Mouse (Mus musculus): ENCODE data around the gene Fggy.

Gene Fggy

DNA sequence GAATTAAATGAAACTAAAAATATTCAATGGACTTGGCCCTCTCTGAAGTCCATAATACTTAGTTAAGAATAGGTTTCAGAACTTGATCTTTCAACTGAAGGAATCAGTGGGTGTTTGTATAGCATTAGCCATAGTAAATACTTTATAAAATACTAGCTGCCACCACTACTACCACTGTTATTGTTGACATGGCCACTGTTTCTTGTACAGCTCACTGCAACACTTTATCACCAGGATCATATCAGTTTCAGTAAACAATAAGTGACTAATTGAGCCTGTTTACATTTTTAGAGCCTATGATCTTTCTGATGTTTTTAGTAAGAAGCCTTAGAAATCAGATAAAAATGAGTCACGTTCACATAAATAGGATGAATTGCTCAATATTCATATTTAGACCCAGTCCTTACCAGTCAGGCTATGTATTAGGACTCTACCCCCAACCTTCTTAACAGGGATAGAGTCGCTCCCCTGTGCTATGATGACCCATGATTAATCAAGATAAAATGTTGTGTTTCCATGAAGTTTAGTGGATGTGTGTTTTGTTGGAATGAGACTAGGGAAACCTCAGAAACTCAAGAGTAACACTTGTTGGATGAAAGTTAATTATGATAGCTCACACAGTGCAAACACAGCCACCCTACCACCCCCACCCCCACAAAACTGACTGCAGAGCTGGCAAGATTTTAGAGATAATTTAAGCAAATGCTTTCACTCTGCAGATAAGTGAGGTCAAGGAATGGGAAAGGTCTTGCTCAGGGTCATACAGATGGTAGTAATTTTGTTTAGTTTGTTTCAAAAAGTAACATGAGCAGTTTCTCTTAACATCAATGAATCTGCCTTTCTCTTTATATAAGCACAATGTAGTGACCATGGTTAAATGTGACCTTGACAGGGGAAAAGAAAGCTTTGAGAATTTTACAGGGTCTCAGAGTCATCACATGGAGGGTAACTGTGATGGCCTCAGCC lies 352.7 kb downstream of the Fggy start:
- DNase-seq (ENCODE audit: low read depth): no peak

DNA sequence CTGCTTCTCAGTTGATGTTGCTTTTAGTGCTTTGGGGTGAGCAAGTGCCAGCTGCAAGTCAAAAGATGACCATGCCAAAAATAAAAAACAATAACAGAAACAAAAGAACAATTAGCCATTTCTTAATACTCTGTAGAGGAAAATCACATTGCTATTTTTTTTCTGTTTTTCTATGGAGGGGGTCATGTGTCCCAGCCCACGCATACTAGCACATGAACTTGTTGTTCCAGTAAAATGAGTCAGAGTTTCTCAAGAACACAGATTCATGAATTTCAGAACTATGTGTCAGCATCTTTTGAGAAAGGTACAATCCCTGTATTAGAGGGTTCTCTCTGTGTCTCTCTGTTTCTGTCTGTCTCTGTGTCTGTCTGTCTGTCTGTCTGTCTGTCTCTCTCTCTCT lies 355.7 kb downstream of the Fggy start:
- DNase-seq (ENCODE audit: low read depth): no peak

DNA sequence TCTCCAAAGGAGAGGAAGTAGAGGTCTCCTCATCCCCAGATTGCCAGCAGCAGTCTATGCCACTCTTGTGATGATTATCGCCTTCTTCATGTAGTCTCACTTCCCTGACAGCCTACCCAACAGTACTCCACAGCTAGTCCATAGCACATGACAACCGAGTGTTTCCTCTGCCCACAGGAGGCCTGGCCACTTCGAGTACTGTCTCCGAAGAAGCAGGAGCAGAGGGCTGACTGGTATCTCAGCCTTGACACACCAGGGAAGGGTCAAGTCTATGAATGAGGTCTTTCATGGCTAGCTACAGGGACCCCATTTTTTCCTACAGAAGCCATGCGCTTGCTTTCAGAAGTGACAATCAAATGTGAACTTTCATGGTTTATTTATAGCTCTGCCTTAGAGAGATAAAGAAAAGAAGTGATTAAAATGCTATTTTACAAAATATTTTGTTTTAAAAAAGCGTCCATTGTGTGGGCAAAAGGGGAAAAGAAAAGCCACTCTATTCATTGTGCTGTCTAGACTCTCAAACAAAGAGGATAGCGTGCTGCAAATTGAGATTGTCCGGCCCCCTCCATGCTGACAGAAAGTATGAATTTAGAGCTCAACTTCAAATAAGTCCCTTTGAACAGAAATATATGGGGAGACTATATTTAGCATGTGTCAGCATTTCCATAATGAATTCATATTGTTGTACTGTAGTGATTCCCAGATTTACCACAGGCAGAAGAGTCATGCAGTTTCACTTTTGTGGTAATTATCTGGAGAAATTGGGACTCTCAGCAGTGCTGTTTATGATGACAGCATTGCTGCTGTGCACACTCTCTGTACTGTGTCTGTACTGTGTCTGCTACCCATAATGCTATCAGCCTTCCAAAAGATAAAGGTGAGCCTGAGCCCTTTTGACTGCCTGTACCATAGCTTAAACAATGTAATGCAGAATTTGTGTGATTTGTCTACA lies 358.6 kb downstream of the Fggy start:
- DNase-seq (ENCODE audit: low read depth): no peak

DNA sequence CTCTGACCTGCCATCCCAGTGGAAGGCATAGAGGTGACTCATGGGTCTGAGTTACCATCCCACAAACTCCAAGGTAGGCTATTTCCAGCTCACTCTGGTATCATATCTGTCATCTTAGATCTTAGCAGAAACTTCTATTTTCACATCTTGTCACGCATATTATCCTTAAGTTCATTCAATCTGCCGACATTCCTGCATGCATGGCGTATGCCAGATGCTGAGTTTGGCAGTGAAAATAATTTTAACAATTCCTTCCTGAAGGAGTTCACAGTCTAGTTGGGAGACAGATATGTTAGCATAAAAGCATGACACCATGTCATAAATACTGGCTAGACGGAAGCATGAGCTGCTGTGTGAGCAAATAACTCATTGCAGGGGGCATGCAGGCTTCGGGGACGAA lies 360.4 kb downstream of the Fggy start:
- DNase-seq (ENCODE audit: low read depth): no peak

DNA sequence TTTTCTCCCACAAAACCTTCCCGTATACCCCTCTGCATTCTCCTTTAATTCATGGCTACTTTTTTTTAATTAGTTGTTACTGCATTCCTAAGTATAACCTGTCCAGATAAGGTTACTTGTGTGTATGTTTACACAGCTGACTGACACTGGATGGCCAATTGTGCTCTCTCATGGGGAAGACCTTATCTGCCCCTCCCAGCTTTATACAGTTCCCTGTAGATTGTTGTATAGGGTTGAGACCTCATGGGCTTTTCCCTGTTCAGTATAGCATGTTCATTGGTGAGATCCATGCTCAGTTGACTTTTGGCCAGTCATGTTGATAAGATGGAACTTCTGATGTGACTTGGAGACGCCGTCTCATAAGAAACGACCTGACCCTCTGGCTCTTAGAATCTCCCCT lies 363.1 kb downstream of the Fggy start:
- no peak for DNase-seq (ENCODE audit: low read depth)

DNA sequence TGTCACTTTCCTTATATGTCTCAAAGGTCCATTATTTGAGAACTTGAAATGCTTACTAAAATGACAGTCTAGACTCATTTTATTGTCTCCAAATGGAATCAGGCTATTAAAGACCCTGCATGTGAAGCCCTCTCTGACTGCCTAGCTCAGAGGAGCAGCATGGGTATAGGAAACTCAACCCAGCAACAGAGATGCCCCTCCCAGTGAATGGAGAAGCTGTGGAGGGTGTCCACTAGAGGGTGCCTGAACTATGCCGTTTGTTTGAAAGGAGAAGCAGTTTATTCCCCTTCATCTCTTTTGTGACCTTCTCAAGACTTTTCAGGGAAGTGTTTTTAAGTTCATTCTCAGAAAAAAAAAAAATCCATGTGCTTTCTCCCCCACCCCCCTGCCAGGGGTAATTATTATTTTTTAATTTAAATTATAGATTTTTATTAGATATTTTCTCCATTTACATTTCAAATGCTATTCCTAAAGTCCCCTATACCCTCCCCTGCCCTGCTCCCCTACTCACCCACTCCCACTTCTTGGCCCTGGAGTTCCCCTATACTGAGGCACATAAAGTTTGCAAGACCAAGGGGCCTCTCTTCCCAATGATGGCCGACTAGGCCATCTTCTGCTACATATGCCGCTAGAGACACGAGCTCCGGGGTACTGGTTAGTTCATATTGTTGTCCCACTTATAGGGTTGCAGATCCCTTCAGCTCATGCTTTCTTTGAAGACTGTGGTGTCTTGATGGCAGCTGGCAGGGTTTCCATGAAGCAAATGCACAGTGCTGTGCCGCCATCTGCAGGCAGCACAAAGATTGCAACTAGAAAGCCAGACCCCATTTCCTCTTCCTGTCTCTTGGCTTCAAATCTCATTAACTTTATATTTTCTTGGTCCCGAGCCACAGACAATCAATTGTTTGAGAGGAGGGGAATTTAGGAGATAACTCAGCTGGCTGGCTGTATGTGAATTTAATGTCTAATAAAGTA lies 367.2 kb downstream of the Fggy start:
- peak; percentile 53 for DNase-seq (ENCODE audit: low read depth)

DNA sequence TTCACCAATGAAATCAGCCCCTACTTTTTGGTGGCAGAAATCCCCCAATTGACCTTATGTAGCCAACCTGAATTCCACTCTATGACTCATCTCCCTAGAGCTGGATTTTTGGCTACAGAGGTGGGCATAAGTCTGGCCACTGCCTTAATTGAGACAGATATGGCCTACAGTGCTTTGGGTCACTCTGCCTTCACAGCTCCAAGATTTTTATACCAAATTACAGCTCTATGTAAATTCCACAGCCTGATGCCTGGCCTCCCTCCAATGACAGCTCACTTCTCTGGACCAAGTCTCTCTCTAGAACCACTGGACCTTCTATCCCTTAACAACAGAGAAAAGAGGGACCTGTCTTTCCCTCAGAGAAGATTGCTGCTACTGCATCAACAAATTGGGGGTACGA lies 371.5 kb downstream of the Fggy start:
- DNase-seq (ENCODE audit: low read depth): no peak

DNA sequence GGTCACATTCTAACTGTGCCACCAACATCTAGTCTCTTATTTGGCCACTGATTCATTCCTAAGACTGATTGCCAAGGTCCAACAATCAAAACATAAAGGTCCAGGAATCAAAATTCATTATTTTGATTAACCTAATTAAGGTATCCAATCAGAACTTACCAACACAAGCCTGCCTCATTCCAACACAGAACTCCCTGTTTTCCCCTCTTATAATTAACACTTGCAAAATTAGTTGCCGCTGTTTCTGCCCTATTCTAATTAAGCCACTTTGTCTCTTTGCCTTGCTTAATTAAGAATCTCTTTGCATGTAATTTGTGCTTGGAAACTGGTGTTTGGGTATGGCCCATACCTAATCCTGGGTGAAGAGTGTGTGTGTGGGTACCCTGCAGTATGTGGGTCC lies 372.6 kb downstream of the Fggy start:
- no peak for DNase-seq (ENCODE audit: low read depth)

DNA sequence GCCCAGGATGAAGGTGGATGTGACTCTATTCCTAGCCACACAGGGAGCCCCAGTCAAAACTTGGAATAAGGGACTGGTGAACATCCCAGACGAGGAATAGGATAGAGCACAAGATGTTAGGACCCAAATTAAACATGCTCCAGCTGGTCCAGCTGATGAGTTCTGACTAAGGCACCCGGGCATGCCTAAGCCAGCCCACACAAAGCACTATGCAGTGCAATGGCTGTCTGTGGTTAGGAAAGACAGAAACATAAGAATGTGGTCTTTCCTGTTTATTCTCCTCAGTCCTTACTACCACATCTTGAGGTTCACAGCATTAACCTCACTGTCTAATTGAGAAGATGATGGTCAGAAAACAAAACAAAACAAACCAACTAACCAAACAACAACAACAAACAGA lies 374.0 kb downstream of the Fggy start:
- no peak for DNase-seq (ENCODE audit: low read depth)

DNA sequence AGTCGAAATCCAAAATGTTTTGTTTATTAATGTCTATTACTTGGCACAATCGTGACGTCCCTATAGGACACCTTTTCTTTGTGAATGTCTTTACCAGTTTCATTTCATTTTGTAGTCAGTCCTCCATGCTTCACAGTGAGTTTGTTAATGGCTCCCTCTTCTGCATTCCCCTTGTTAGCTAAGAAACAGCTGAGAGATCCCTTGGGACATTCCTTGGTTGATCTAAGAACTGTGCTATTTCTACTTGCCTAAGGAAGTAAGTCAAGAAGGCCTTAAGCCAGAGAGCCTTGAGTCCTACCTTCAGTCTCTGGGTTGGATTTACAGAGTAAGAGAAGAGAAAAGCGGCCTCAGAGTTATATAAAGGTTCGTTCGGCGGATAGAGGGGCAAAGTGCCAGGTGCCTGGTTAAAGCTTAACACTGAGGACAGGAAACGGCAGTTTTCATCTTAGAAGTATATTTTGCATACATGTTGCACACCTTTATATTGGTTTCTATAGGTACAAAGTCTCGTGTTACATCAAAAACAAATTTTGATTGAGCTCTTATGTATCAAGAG lies 376.6 kb downstream of the Fggy start:
- DNase-seq (ENCODE audit: low read depth): no peak

DNA sequence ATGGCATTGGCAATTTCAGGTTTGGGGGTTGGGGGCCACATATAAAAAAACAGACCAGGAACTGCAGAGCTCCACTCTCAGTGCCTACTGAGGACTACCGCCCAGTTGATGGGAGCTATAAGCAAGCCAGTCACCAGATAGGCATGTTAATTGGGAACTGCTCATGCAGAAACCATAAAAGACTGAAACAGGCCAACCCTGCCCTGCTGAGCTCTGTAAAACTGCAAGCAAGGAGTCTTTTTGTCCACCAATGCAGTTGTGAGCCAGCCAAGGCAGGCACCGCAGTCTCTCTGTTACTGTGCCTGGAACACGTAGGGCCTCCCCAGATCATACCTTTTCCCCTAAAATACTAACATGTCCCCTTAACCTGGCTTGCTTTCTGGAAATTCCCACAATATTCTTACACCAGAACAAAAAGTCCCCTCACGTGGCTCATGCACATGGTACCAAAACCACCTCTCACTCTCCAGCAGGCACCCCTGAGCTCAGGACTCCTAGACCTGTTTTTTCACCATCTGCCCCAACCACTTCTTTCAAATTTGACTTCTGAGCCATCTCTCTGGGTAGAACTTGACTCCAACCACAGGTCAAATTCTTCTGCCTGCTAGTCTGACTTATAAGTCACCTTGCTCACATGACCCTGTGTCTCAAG lies 377.2 kb downstream of the Fggy start:
- DNase-seq (ENCODE audit: low read depth): no peak

DNA sequence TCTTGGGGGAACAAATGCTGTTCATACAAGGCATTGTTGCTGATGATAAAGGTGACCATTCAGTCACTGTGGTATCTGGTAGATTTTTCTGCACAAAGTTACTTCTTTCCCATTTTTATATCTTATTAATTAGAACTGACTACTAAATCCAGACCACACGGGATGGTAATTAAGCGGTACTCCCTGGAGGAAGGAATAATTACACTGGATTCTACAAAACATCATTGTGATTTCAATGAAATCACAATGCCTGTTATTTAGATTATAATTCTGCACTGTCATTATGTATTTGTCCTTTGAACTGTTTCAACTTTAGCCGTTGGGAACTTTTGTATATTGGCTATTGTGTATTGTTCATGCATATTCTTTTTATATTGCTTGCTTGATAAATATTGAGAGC lies 381.4 kb downstream of the Fggy start:
- DNase-seq (ENCODE audit: low read depth): no peak

DNA sequence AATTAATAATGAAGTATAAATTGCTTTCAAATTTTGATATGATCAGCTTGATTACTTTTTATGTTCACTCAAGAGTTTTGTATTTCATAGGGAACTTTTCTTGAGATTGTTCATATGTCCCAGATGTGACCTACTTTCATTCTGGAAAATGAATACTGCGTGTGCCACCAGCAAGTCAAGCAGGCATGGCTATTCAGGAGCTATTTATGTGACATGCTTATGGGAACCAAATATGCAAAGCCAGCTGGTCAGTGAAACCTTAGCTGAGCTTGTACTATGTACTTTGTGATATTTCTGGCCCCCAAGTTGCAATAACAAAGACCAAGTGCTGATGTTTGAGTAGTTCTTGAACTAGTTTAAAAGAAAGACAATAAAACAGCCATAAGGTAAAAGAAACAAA lies 390.6 kb downstream of the Fggy start:
- DNase-seq (ENCODE audit: low read depth): no peak

DNA sequence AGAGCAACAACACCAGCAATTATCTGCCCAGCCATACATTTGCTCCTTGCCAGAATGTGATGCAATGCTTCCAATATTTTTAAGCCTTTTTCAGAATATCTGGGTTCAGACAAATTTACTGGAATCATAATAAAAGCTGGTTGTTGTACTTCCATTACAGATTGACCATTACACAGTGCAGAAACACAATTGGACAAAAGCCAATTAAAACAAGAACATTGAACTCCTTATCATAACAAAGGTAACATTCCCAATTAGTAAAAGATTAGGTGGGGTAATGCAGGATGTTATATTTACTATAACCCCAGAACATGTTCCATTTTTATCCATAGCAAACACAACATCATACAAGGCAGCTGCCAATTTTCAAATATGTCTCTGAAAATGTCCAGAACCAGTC lies 396.0 kb downstream of the Fggy start:
- no peak for DNase-seq (ENCODE audit: low read depth)

DNA sequence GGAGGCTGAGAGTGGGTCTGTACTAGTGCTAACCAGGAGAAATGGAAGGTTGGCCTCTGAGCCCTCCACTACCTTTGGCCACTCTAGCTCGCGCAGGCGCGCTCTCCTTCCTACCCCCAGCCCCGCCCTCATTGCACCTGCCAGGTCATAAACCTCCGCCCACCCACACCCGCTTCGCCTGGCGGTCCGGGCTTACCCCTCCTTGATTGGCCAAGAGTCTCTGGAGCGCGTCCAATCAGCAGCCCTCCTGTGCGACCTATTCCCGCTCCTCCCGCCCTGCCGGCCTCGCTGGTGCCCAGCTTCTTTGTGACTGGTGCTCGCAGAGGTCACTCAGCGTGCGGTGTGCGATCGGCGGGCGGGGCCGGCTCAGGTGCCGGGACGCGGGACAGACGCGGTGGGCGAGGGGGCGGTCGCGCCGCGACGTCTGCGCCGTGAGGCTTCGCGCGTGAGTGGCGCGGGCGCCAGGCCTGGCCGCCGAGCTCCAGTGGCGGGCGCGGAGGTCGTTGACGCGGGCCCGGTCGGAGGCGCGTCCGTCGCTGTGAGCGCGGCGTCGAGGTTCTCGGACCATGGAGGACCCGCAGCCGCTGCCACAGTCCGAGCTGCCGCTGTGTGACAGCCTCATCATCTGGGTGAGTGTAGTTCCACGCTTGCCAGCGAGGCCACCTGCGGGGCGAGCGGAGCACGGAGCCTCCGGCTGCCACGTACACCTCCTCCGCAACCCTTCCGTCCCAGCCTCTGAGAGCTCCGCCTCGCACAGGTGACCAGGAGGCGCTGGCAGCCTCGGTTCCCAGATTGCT lies 409.8 kb downstream of the Fggy start, which contains the start of gene Hook1:
Gene Hook1, plus strand, starts transcription at position 313 of the 797 bp plus-strand sequence.
- DNase-seq (ENCODE audit: low read depth): peak; percentile 78
